Mouse (Mus musculus) ovary, postnatal 14 days (tissue): ENCODE results near the gene Cmas.

Experiments used
- DNase-seq: peaks from one replicate; pipeline ENCODE4 v3.0.0; 2022; ENCODE audit warnings: low spot score

The Cmas gene

DNA sequence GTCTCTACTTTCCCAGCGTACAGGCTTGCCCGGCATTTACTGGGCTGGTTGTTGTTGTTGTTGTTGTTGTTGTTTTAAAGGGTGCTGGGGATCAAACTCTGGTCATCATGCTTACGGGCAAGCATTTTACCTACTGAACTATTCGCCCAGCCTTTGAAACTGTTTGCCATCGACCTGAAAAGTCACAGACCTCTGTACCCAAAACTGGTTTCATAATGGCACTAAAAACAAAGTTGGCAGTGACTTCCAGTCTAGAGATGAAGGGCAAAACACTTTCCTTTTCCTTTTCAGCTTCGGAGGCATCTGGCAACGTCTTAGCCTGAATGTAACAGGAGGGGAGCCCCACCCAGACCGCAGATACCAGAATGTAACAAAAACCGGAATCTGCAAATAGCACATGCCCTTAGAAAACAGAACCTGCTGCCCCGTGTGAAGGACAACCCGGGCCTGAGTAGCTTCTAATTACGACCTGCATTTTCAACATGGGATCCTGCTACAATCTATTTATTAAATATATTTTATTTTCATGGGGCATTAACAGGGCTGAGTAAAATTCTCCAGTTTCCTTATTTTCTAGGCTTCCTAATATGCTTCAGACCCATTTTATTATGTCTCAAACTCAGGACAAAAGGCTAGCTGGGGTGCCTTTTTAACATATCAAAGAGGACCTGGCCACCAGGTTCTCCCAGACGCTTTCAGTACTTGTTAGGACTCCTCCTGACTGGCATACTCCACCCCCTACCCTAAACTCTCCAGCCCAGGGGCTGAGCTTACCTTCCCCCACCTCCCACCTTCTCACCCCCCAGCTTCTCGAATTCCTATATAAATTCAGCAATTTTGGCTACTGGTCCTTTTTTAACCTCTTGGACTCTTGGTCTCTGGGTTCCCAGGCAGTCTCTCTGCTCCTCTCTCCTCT, 3.9 kb upstream of the Cmas start:
- no peak for DNase-seq

DNA sequence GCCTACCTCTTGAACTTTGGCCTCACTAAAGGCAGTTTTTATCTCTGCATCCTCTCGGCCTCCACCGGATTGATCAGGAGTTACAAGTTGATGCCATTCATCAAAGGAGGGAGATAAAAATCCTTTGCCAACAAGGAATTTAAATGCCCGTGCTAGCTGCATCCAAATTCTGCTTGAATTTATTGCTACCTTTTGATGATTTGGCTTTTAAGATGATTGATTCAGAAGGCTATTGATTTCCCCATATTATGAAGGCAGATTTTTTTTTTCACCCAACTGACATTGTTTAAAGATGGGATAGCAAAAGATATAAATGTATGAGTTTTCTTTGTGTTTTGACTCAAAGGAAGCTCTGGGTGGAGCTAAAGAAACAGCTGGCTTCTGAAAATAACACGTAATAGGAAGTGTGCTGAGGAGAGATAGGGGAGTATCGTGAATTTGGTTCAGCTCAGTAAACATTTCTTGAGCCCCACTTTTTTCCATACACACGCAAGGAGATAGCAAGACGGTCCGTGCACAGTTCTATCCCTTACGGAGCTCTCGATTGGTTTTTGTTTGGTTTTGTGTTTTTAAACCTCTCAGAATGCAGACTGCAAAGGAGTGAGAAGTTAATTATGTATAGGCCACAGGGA, 964 bp downstream of the Cmas start:
- DNase-seq: no peak

DNA sequence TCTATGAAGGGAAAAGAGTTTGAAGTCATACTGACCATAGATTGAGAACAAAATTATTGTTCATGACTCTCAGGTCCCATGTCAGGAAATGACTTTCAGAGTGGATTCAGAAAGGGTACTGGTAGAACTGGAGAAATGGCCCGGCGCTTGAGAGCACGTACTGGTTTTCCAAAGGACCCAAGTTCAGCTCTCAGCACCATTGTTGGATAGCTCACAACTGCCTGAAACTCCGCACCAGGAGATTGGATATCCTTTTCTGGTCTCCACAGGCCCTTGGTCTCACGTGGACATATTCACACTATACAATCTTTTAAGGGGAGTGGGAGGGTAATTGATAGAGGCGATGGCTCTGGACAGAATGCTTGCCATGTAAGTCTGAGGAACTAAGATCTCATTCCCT, 1.5 kb downstream of the Cmas start:
- DNase-seq: no peak

DNA sequence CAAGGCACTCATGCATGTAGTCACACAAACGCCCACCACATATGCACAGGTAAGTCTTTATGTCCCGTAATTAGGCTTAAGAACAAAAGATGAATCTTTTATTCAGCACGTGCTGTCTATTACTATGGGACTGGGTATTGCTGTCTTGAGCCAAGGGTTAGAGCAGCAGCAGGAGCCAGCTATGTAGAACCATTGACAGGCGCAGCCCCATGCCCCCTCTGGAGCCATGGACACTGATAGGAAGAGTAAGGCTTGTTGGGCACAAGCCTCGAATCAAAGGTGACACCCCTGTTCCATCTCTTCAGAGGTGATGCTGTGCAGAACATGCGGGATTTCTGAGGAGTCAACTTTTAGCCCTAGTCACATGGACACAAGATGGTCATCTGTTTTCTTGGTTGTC, 2.1 kb downstream of the Cmas start:
- no peak for DNase-seq

DNA sequence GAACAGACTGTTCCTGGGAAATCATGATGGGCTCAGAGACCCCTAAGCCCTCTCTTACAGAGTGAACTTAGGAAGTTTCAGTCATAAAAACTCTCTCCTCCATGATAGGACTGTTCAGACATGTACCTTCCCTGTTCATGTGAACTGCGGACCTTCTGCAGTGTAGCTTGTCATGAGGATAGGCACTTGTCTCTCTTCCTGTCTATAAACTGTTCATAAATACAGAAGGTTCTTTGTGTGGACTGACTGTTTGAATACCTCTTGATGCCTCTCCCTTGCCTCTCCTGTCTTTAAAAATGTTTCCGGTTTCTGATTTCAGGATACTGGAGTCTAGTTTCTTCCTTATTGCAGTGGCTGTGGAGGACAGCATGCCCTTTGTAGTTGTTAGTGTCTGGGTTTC, 3.1 kb downstream of the Cmas start:
- DNase-seq: no peak

DNA sequence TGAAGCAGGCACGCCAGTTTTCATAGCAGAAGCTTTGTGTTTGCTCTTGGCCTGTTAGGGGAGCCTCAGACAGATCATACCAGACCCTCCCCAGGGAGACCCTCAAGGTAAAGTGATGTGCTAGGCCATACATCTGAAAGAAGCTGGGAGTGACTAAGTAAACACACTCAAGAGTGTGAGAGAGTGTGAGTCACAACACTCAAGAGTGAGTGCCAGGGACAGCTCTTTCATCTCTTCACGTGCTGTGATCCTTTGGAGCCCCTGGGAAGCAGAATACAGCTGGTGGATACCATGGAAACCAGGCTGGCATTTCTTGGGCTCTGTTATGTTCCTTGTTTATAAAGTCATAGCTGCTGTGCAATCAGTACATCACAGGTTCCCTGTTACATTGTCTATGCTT, 8.4 kb downstream of the Cmas start:
- no peak for DNase-seq

DNA sequence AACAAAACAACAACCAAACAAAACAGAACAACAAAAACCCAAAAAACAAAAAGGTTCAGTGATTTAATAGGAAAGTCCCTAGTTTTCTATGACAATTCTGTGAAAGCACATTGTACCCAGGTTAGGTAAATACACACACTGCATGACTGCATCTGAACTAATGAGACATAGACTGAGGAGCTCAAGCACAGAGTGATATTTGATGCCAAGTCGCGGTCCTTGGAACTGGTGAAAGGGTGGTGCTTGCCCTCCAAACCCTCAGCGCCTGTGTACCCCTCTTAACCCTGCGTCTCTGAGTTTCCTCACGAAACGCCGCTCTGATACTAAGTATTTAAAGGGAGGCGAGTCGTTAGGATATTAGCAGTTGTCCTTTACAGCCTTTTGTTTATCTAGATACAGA, 10.8 kb downstream of the Cmas start:
- no peak for DNase-seq

DNA sequence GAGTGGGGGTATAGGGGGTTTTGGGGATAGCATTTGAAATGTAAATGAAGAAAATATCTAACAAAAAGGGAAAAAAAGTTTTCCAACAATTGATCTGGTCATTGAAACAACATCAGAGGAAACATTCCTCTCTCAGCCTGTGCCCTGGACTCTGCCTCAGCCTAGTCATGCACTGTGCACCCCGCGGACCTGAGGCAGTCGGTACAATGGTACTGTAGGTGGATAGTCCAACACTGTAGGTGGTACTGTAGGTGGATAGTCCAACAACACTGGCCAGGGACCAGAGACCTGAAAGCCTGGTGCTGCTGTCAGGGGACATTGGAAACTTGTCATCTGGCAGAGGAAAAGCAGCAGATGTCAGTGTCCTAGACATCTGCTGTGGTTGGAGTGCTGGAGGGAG, 13.4 kb downstream of the Cmas start:
- no peak for DNase-seq

DNA sequence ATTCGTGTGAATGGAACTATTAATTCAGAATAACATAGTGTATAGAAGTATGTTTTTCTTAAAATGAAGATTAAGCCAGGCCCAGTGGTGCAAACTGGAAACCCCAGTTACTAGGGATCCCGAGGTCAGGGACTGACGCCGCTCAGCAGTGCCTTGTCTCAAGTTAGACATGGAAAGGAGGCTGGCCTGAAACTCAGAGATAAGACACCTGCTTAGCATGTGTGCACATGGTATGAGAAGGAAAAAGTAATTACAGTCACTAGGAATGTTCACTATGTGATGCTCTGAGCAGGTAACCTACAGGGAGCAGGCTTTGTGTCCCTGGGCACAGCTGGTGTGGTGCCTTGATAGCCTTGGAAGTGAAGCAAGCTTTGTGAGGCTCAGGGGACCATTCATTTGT, 15.2 kb downstream of the Cmas start:
- DNase-seq: no peak

DNA sequence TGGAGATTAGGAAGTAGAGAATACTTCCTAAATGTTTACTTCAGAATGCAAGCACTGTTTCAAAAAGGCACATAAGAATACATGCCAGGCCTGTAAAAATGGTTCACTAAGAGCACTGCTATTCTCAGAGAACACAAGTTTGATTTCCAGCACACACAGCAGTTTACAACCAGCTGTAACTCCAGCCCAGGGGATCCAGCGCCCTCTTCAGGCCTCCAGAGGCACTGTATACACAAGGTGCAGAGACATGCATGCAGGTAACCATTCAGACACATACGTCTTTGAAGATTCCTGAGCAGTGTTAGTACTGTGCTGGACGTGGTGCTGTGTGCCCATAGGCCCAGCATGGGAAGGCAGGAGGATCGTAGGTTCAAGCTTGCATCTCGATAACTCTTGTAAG, 17.1 kb downstream of the Cmas start:
- DNase-seq: no peak

DNA sequence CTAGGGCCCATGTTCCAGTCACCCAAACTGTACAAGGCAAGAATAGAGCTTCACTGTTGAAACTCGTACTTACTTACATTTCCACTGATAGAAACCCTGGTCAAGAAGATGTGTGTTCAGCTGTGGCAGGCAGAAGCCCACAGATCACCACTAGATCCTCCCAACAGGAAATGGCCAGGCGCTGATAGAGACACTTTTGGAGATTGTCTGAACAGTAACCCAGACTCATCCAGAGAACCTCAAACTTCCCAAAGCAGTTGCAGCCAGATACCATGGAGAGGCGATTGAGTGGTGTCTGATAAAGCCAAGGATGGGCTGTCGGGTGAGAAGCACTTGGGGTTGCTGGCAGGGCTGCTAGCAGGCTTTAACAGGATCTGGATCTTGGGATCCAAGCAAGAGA, 20.4 kb downstream of the Cmas start:
- DNase-seq: no peak

DNA sequence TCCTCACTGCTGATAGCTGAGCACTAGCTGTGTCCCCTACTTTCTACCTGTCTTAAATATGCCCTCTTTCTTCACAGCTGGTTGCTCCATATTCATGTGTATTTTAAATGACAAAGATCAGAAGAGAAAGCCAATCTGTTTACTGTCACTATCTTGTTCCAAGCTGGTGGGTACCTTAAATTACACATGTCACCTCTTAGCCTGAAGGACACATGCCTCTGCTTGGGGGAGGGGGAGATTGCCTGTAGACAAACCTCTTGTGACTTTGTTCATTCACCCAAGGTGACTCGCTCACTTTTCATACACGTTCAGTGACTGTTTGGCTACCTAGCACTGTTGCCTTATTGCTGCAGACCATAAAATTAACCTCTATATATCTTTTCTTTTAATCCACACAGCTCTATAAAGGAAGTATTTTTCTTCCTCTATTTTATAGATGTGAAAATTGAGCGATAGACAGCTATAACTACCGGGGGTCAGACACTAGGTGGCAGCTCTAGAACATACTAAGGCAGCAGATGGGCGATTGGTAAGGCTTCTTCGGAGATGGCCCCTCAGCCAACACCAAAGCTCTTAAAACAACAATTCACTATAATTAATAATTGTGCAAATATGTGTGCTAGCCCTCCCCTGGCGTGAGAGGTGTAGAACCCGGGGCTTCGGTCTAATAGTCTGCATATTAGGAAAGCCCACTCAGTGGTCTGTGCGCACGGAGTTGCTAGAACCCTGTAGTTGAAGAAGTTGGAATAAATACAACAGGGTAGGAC, 22.7 kb downstream of the Cmas start:
- peak; percentile 19 for DNase-seq

DNA sequence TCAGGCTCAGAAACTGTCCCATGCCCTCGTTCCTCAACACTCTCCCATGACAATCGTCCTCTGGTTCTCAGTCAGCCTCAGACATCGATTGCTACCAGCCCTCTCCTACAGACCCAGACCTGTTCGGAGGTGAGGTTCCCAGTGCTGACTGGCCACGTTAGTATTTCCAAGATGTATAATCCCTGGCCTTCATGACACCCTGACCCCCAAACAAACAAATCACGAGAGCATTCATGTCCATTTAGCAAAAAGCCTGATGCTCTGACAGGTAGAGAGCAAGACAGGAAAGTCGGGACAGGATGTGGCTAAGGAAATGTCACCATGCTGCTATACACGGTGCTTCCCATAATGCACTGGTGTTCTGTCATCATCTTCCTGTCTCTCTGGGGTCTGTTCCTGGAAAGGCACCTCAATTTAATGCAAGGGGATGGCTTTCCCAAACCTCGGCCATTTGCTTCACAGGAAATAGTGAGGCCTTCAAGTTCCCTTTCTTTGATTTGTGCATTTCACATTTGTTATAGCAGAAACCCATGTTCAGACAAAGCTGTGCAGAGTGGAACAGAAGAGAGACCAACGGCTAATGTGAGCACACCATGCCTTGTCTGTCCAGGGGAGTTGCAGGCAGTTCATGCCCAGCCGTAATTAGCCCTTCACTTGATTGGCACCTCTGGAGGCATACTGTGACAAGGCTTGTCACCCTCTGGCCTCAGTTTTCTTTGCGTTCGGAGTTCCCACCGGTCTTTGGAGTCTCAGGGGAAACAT, 23.5 kb downstream of the Cmas start:
- no peak for DNase-seq

DNA sequence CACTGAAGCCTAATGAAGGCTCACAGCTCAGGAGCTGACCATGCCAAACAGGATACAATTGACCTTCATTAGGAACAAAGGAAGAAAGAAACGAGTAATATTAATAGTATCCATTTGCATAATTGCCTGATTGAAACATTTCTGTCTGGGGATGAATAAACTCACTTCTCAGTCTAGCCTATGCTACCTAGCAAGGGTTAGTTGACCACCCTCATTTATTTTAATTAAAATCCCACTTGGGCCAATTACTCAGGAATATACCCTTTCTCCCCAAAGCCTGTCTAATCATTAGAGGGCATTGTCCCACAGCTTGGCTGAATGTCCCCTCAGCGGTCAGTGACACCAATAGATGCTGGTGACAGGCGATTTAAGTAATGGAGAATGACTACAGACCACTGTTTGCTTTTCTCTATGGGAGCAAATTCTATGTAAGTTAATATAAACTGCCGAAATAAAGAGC, 24.1 kb downstream of the Cmas start:
- no peak for DNase-seq

DNA sequence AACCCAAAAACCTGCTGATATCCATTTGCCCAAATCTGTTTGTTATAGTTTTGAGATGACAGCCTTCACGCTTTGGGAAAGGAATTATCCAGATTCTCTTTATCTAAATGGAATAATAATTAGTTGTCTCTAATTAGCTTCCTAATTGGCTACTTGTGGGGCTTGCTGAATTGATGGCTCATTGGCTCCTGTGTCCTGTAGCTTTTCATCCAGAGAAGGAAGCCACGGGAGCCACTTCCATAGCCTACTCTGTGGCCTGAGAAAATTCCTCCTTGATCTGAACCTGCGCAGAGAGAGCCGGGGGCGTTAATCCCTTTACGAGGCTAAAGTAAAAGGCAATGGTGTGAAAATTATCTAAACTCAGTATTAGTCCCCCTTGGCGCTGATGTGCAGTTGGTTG, 24.8 kb downstream of the Cmas start:
- no peak for DNase-seq

DNA sequence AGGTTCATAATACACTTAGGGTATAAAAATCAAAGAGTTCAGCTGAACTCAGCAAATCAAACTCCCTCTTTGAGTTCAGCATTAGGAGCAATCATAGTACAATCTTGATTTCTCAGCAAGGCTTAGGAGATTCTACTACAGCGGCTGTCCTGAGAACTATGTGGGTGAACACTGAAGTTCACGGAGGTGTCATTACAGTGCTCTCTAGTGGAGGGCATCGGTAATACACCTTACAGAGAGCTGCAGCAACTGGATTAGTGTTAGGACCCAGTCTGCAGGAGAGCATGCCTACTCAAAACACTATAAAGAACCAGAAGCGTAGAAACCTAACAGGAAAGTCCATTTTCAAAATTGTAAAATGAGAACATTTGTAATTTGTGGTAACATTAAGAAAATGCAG, 28.9 kb downstream of the Cmas start:
- peak; percentile 27 for DNase-seq

DNA sequence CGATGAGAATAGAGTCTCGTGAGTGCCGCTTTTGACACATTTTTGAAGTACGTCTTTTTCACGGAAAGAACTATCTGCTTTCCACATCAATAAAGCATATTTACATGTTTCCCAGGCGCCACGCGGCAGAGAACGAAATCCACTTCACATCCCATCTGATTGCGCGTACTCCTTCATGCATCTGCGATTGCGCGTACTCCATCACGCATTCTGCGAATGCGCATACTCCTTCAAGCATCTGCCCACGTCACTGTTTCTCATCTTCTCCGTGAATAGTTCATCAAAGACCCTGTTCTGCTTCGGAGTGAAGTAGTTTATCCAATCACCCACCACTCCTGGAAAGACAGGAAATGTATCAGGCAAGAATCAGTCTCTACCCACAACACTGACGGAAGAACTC, 29.6 kb downstream of the Cmas start:
- no peak for DNase-seq

DNA sequence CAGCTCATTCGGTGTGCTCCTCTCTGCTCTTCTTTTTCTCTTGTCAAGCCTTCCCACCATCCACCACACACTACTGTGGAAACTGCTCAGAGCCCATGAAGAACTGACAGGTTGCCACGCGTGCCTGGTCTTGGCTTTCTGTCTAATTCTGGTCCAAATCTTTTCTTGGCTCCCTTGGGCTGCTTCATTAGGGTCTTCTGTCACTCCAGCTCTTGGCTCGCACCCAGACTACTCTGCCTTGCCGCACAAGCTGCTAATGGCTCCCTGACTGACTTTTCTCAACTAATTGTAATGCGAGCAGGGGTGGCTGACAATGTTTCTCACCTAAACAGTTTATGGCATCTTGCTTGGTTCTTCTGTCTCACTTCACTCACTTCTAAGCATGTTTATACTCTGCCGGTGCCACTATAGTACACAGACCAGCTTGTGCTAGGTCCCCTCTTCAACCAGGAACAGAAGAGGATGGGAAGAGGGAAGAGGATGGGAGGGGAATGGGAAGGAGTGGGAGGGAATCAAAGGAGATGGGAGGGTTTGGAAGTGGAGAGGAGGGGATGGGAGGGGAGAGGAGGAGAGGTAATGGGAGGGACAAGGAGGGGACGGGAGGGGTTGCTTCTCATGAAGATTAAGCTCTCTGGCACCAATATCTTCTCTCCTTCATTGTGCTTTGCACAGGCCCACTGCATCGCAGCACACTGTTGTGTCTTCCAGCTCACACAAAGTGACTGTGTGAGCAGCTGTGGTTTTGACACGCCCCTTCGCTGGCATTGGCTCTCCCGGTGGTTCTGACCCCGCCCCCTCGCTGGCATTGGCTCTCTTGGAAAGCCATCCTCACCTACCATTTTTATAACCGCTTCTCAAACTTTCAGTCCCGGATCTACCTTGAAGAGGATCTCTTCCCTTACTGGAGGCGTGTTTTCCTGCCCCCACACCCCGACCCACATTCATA, 31.8 kb downstream of the Cmas start:
- peak; percentile 4 for DNase-seq

DNA sequence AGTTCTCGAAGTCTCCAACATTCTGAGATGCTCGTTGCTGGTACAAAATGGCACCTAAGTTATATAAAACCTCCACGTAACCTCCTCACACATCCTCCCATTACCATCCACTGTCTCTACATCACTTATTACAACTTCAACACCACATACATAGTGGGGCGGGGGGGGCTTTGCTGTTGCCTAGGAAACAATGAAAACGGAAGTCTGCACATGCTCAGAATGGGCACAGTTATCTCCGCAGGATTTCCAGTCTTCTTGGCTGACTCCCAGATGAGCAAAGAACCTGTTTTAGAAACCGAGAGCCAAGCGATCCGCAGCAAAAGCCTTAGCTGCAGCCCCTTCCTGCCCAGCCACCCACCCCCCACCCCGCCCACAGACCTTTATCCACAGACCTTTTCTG, 33.2 kb downstream of the Cmas start:
- no peak for DNase-seq

DNA sequence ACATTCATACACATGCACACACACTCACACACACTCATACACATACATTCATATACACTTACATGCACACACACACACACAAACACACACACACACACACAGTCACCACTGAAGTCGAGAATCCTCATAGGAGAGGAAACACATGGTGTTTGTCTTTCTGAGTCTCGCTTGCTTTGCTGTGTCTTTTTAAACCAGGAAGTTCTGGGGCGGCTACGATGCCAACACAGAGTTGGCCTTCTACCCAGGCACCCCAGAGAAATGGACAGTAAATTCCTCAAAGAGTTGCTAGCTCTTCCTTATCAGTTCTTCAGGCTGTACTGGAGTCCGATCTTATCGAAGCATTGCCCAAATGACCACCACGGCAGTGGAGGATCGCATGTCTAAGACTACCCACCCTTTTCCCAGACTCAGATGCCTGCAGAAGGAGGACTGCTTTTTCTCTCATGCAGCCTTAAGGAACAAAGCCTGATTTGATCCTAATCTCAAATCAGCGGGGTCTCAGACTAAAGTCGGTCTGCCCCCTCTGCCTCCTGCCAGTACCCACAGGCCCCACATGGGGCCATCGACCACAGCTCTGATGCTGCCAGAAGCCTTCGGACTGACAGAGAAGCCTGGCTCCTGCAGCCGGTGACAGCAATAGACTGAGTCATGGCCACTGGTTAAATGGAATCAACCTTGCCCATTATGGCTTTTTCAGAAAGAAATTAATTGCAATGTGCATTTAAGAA, 35.9 kb downstream of the Cmas start:
- DNase-seq: no peak
